Mouse (Mus musculus): ENCODE data around the gene Tgfbr2. TPM values are rescaled to one million over a fixed set of nuclear protein-coding genes. Genes with fewer than 3 reads are reported as not detected.

The Tgfbr2 gene
- polyA plus RNA-seq (2015; fragmentation: Nextera tagmentation; extraction: Ambion mirVana), result 8.4 and 10.5 TPM in 2 replicates

DNA sequence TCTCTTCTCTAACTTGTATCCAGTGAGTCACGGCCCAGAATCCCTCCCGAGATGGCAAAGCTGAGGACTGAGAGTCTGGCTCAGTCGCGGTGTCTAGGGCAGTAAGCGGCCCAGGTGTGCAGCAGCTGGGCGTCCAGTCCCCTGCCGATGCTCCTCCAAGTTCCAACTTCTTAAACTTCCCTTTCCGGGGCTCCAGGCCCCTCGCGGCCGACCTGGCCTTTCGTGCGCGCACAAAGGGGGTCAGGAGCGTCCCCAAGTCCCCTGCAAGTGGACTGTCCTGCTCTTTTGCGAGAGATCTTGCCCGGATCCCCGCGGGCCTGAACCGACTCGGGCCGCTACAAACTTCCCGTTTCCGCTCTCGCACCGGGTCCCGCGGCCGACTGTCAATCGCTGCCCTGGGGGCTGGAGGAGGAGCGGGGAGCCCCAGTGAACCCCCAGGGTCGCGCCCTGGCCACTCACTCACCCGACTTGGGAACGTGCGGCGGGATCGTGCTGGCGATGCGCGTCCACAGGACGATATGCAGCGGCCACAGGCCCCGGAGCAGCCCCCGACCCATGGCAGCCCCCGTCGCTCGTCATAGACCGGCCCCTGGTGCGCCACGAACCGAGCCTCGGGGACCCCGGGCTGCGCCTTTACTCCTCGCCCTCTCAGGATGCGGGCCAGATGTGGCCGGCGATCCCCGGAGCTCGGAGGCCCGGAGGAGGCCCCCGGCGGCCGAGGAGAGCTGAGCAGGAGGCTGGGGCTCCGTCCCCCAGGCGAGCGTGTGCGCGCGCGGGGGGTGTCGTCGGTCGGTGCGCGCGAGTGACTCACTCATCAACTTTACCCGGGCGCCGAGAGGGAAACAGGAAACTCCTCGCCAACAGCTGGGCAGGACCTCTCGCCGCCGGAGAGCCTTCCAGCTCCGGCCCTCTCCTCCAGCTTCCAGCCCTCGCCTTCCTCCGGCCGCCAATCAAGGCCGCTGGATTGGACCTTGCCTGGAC lies at the start of gene Tgfbr2:
TSS of gene Tgfbr2 (minus strand) at position 880 of the 981 bp plus-strand sequence.
- peaks cover 14% of the 10 kb centered on the region for H3K27me3 ChIP-seq (replicated peaks; ENCODE audit: control insufficient read depth, insufficient read depth, low read length)

DNA sequence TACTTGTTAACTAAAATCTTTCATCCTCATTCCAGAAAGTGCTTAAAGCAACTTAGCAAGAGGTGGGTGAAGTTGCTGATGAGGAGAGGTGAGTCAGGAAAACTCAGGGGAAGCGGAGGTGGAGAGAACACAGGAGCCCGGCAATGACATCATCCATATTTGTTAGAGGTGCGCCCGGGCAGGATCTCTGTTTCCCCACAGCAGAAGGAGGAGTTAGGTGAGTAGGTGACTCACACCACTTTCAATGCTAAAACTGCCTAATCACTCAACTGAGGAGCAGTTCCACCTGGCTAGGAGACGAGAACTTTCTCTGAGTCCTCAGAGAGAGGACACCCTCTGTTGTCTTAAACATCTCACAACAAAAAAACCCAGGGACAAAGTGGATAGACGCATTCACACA lies 48.2 kb upstream of the Tgfbr2 start:
- Histone ChIP-seq H3K9me3 (ENCODE audit: control insufficient read depth, low read length) (no peaks in the 10 kb centered on the region), H3K9ac (ENCODE audit: low read depth, low read length) (no peak overlapping the region), H3K4me3 (ENCODE audit: low read length) (no peak overlapping the region), H3K4me2 (ENCODE audit: low read length) (no peak overlapping the region), H3K4me1 (ENCODE audit: control insufficient read depth, insufficient read depth, low read depth, low read length) (peaks cover 6% of the 10 kb centered on the region; the same call in 1 of the 2 replicates), H3K27me3 (replicated peaks; ENCODE audit: control insufficient read depth, insufficient read depth, low read length) (no peaks in the 10 kb centered on the region; the same call in 1 of the 2 replicates), H3K27ac (ENCODE audit: low read depth, low read length) (no peak overlapping the region), H3K36me3 (ENCODE audit: control insufficient read depth, insufficient read depth, low read length) (no peaks in the 10 kb centered on the region)
- no peak for ATAC-seq
- WGBS, result 85% methylated on average over 6 of the region's 6 CpGs

More for the DNA sequence above, at the start of gene Tgfbr2:
- H3K36me3 ChIP-seq (ENCODE audit: control insufficient read depth, insufficient read depth, low read length), result no peaks in the 10 kb centered on the region
- peak within 1 kb of the TSS; percentile 72 for H3K4me3 ChIP-seq (ENCODE audit: low read length)
- peak; percentile 71 for ATAC-seq
- peak within 1 kb of the TSS; percentile 98 for H3K4me2 ChIP-seq (ENCODE audit: low read length)
- H3K9me3 ChIP-seq (ENCODE audit: control insufficient read depth, low read length), result no peaks in the 10 kb centered on the region
- peaks cover 17% of the 10 kb centered on the region for H3K4me1 ChIP-seq (ENCODE audit: control insufficient read depth, insufficient read depth, low read depth, low read length)
- under 1% methylated on average over 86 of the region's 90 CpGs for whole genome bisulfite sequencing
- H3K27ac ChIP-seq (ENCODE audit: low read depth, low read length), result peak within 1 kb of the TSS; percentile 79
- peak within 1 kb of the TSS; percentile 80 for H3K9ac ChIP-seq (ENCODE audit: low read depth, low read length)

DNA sequence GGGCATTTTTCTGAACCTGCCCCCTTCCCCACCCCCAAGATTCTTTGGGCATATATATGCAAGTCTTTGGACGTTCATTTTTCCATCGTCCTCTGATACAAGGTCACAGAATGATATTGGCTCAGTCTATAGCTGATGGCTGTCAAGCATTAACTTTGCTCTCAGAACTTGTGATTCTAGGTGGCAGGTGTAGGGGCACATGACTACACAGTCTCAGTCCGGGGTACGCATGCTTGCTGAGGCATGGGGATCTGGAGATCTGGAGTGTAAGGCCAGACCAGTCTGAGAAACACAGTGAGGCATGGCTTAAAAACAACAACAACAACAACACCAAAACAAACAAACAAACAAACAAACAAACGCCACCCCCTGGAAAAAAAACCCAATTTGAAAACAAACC lies 47.5 kb upstream of the Tgfbr2 start:
- Histone ChIP-seq H3K9ac (ENCODE audit: low read depth, low read length) (no peak overlapping the region), H3K4me2 (ENCODE audit: low read length) (no peak overlapping the region), H3K4me1 (ENCODE audit: control insufficient read depth, insufficient read depth, low read depth, low read length) (peaks cover 6% of the 10 kb centered on the region; the same call in 1 of the 2 replicates), H3K4me3 (ENCODE audit: low read length) (no peak overlapping the region), H3K27ac (ENCODE audit: low read depth, low read length) (no peak overlapping the region), H3K36me3 (ENCODE audit: control insufficient read depth, insufficient read depth, low read length) (no peaks in the 10 kb centered on the region), H3K27me3 (replicated peaks; ENCODE audit: control insufficient read depth, insufficient read depth, low read length) (no peaks in the 10 kb centered on the region; the same call in 1 of the 2 replicates), H3K9me3 (ENCODE audit: control insufficient read depth, low read length) (no peaks in the 10 kb centered on the region)
- WGBS, result 94% methylated on average over 5 of the region's 5 CpGs
- no peak for ATAC-seq

DNA sequence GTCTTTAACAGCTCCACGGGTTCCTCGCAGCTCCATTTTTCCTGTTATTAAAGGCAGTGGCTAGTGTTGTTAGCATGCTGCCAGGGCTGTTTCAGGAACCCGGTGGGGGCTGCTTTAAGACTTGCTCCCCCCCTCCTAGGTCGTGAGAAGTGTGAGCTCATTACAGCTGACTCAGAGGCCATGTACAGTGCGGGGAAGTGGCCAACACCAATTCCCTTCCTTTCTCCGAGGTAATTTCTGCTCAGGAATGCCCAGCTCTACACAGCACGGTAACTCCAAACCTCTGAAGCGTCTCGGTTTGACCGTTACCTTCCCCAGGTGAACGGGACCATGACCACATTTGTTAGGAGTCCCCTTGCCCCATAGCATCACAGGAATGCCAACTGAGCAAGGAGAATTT lies 46.8 kb upstream of the Tgfbr2 start:
- H3K27me3 ChIP-seq (replicated peaks; ENCODE audit: control insufficient read depth, insufficient read depth, low read length), result no peaks in the 10 kb centered on the region; the same call in 1 of the 2 replicates
- H3K27ac ChIP-seq (ENCODE audit: low read depth, low read length), result no peak overlapping the region
- no peaks in the 10 kb centered on the region for H3K36me3 ChIP-seq (ENCODE audit: control insufficient read depth, insufficient read depth, low read length)
- ATAC-seq, result 0 out of 2 replicates have a peak, but pooled peaks have one; percentile 17
- H3K4me3 ChIP-seq (ENCODE audit: low read length), result no peak overlapping the region
- H3K9me3 ChIP-seq (ENCODE audit: control insufficient read depth, low read length), result no peaks in the 10 kb centered on the region
- 66% methylated on average over 11 of the region's 11 CpGs for WGBS
- H3K4me2 ChIP-seq (ENCODE audit: low read length), result no peak overlapping the region
- H3K9ac ChIP-seq (ENCODE audit: low read depth, low read length), result no peak overlapping the region
- H3K4me1 ChIP-seq (ENCODE audit: control insufficient read depth, insufficient read depth, low read depth, low read length), result peaks cover 6% of the 10 kb centered on the region; the same call in 1 of the 2 replicates

DNA sequence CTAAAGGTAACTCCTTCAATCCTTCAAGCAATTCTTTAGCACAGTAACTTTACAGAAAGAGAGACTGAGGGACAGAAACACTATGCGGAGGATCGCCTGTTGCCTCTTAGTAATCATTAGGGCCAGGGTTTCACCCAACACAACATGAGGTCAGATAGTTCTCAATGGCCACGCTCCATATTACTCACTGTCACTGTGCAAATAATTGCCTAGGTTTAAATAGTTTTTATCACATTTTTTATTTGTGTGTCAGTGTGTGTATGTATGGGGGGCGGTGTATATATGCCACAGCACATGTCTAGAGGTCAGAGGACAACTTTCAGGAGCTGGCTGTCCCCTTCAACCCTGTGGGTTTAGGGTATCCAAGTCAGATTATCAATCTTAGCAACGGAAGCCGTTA lies 46.4 kb upstream of the Tgfbr2 start:
- no peak overlapping the region for H3K4me2 ChIP-seq (ENCODE audit: low read length)
- no peak overlapping the region for H3K4me3 ChIP-seq (ENCODE audit: low read length)
- H3K27me3 ChIP-seq (replicated peaks; ENCODE audit: control insufficient read depth, insufficient read depth, low read length), result no peaks in the 10 kb centered on the region; the same call in 1 of the 2 replicates
- H3K9ac ChIP-seq (ENCODE audit: low read depth, low read length), result no peak overlapping the region
- H3K36me3 ChIP-seq (ENCODE audit: control insufficient read depth, insufficient read depth, low read length), result no peaks in the 10 kb centered on the region
- no peaks in the 10 kb centered on the region for H3K9me3 ChIP-seq (ENCODE audit: control insufficient read depth, low read length)
- peaks cover 6% of the 10 kb centered on the region; the same call in 1 of the 2 replicates for H3K4me1 ChIP-seq (ENCODE audit: control insufficient read depth, insufficient read depth, low read depth, low read length)
- 87% methylated on average over 6 of the region's 6 CpGs for WGBS
- H3K27ac ChIP-seq (ENCODE audit: low read depth, low read length), result no peak overlapping the region
- ATAC-seq, result no peak

DNA sequence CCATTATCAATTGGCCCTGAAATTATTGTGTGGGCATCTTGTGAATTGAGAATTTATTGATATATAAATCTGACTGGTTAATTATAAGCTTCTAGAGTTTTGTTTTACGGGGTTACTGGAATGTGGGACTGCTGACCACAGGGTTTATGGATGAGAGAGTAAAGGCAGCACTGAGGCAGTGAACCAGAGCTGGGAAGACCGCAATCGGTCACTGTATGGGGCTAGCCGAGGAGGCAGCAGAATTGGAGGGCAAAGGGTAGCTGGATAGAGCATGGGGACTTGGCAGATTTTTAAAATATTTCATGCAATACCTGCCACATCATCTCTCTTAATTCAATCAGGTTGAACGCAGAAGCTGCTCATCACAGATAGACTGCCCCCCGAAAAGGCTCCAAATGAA lies 45.5 kb upstream of the Tgfbr2 start:
- no peaks in the 10 kb centered on the region for H3K9me3 ChIP-seq (ENCODE audit: control insufficient read depth, low read length)
- ATAC-seq, result no peak
- no peak overlapping the region for H3K9ac ChIP-seq (ENCODE audit: low read depth, low read length)

DNA sequence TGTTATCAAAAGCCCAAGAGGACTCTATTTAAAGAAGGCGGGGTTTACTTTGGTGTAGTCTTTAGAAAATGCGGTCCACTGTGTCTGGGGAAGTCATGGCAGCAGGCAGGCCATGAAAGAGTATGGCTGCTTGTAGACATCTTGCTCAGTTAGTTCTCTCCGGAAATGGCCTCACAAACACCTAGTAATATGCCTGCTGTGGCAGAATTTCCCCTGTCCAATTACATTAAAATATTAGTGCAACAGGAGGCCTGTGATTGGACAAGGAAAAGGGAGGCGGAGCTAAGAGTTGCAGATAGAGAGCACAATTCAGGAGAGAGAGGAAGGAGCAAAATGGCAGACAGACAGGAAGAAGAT lies 45.0 kb upstream of the Tgfbr2 start:
- H3K36me3 ChIP-seq (ENCODE audit: control insufficient read depth, insufficient read depth, low read length), result no peaks in the 10 kb centered on the region
- WGBS, result 93% methylated on average over 4 of the region's 4 CpGs
- peaks cover 6% of the 10 kb centered on the region; the same call in 1 of the 2 replicates for H3K4me1 ChIP-seq (ENCODE audit: control insufficient read depth, insufficient read depth, low read depth, low read length)
- no peaks in the 10 kb centered on the region for H3K9me3 ChIP-seq (ENCODE audit: control insufficient read depth, low read length)
- H3K4me2 ChIP-seq (ENCODE audit: low read length), result no peak overlapping the region
- H3K27me3 ChIP-seq (replicated peaks; ENCODE audit: control insufficient read depth, insufficient read depth, low read length), result no peaks in the 10 kb centered on the region; the same call in 1 of the 2 replicates
- no peak overlapping the region for H3K4me3 ChIP-seq (ENCODE audit: low read length)
- no peak overlapping the region for H3K9ac ChIP-seq (ENCODE audit: low read depth, low read length)
- ATAC-seq, result no peak
- H3K27ac ChIP-seq (ENCODE audit: low read depth, low read length), result no peak overlapping the region

More for the DNA sequence above, 45.5 kb upstream of the Tgfbr2 start:
- no peaks in the 10 kb centered on the region for H3K36me3 ChIP-seq (ENCODE audit: control insufficient read depth, insufficient read depth, low read length)
- H3K27ac ChIP-seq (ENCODE audit: low read depth, low read length), result no peak overlapping the region
- no peak overlapping the region for H3K4me3 ChIP-seq (ENCODE audit: low read length)
- 90% methylated on average over 6 of the region's 6 CpGs for WGBS
- peaks cover 6% of the 10 kb centered on the region; the same call in 1 of the 2 replicates for H3K4me1 ChIP-seq (ENCODE audit: control insufficient read depth, insufficient read depth, low read depth, low read length)
- no peak overlapping the region for H3K4me2 ChIP-seq (ENCODE audit: low read length)
- H3K27me3 ChIP-seq (replicated peaks; ENCODE audit: control insufficient read depth, insufficient read depth, low read length), result no peaks in the 10 kb centered on the region; the same call in 1 of the 2 replicates

DNA sequence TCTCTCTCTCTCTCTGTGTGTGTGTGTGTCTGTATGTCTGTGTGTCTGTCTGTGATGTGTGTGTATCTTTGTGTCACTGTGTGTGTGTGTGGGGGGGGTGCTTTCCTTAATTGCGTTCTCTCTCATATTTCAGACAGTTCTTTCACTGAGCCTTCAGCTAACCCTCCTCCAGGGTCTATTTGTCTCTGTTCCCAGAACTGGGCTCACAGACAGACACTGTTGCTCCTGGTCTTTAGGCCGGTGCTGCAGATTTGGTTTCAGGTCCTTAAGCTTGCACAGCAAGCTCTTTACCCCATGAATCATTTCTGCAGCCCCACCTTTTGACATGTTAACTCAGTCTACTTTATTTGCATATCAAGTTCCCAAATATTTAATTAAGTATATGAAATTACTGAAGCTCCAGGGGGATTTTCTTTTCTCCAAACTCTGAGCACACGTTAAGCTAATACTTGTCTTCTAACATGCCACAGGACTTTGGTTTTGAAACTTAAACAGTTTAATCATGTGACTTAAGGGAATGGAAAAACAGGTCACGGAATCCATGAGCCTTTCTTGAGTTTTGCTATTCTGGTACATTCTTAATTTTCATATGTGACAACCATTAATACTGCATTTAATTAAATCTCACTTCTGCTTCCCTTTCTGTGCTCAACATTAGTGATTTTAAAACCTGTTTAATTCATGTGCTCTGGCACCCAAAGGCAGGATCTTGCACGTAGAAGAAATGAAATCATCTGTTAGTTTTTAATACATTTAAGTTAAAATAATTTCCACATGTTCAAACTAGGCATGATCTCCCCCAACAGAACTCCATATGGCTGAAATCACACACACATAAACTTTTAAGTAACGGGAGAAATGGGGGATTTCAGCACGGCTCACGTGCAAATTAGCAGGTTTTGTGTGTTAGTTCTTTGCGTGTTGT lies 44.3 kb upstream of the Tgfbr2 start:
- H3K36me3 ChIP-seq (ENCODE audit: control insufficient read depth, insufficient read depth, low read length), result no peaks in the 10 kb centered on the region
- H3K27me3 ChIP-seq (replicated peaks; ENCODE audit: control insufficient read depth, insufficient read depth, low read length), result no peaks in the 10 kb centered on the region
- H3K4me3 ChIP-seq (ENCODE audit: low read length), result no peak overlapping the region
- peaks cover 6% of the 10 kb centered on the region; the same call in 1 of the 2 replicates for H3K4me1 ChIP-seq (ENCODE audit: control insufficient read depth, insufficient read depth, low read depth, low read length)
- H3K9ac ChIP-seq (ENCODE audit: low read depth, low read length), result no peak overlapping the region
- peak overlapping the region; percentile 44; the same call in 1 of the 2 replicates for H3K27ac ChIP-seq (ENCODE audit: low read depth, low read length)
- WGBS, result 74% methylated on average over 9 of the region's 9 CpGs
- ATAC-seq, result no peak
- H3K9me3 ChIP-seq (ENCODE audit: control insufficient read depth, low read length), result no peaks in the 10 kb centered on the region
- H3K4me2 ChIP-seq (ENCODE audit: low read length), result no peak overlapping the region

Measured in hindbrain, embryonic 16.5 days (tissue).